Mouse (Mus musculus): ENCODE data around the gene Lingo3. TPM values are rescaled to one million over a fixed set of nuclear protein-coding genes. Genes with fewer than 3 reads are reported as not detected.

The Lingo3 gene
- total and polyA plus RNA-seq, 2 experiments from 2014 or later: 28.0 to 70.3 TPM

DNA sequence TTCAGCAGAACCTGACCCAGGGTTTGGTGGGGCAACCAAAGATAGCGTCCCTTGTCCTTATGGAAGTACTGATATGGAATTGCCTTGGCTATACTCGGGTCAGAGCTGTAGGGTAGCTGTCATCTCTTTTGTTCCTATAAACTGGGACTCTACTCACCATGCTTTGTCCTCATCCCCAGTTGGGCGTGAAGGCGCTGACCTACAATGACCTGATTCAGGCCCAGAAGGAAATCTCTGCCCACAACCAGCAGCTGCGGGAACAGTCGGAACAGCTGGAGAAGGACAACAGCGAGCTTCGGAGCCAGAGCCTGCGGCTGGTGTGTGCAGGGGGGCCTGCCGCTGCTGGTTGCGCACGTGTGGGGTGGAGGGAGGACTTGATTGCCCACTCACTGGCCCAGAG lies 59.0 kb downstream of the Lingo3 start:
- H3K9ac ChIP-seq (replicated peaks; ENCODE audit: low read length): no peak overlapping the region
- no peak overlapping the region for H3K4me2 ChIP-seq (ENCODE audit: low read depth, low read length)
- no peak overlapping the region for H3K27ac ChIP-seq
- no peak for DNase-seq (ENCODE audit: low spot score)
- no peaks in the 10 kb centered on the region for H3K4me1 ChIP-seq (ENCODE audit: insufficient read depth, low read length)
- 51% methylated on average over 12 of the region's 12 CpGs for WGBS
- H3K36me3 ChIP-seq (ENCODE audit: insufficient read depth, low read length): peaks cover 93% of the 10 kb centered on the region
- H3K27me3 ChIP-seq (ENCODE audit: insufficient read depth, low read length): no peaks in the 10 kb centered on the region
- no peak for ATAC-seq
- no peak for TF ChIP-seq CTCF (IDR thresholded peaks at IDR 0.05; ENCODE audit: low read depth)
- H3K4me3 ChIP-seq (ENCODE audit: low read length): no peak overlapping the region
- no peaks in the 10 kb centered on the region for H3K9me3 ChIP-seq (ENCODE audit: low read length)

DNA sequence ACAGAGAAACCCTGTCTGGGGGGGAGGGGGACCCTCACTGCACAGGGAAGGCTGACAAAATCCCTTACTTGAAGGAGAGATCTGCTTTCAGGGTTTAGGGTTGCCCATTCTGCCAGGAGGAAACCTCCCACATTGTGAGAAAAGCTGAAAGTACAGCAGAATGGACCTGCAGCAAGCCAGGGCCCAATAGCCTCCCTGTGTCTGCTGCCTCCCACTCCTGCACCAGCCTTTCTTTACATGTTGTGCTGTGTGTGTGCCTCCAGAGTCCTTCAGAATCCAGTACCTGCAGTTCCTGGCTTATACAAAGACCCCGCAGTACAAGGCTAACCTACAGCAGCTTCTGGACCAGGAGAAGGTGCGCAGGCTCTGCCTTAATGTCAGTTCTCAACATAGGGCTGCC lies 59.5 kb downstream of the Lingo3 start:
- no peak overlapping the region for H3K4me3 ChIP-seq (ENCODE audit: low read length)
- WGBS: 89% methylated on average over 2 of the region's 2 CpGs
- peaks cover 96% of the 10 kb centered on the region for H3K36me3 ChIP-seq (ENCODE audit: insufficient read depth, low read length)
- no peaks in the 10 kb centered on the region for H3K9me3 ChIP-seq (ENCODE audit: low read length)
- no peak overlapping the region for H3K27ac ChIP-seq
- H3K27me3 ChIP-seq (ENCODE audit: insufficient read depth, low read length): no peaks in the 10 kb centered on the region
- DNase-seq (ENCODE audit: low spot score): no peak
- H3K9ac ChIP-seq (replicated peaks; ENCODE audit: low read length): no peak overlapping the region
- TF ChIP-seq CTCF (IDR thresholded peaks at IDR 0.05; ENCODE audit: low read depth): no peak
- no peak for ATAC-seq
- H3K4me1 ChIP-seq (ENCODE audit: insufficient read depth, low read length): no peaks in the 10 kb centered on the region
- H3K4me2 ChIP-seq (ENCODE audit: low read depth, low read length): no peak overlapping the region

MicroRNAs within 50 kb of the gene (microRNA counts, 519-probe panel; counts per million panel counts)
- not detected for microRNA mmu-miR-1982

Small RNA genes within 50 kb of the gene (microRNA-seq; reads per million reads assigned to microRNA genes)
- gene Mir1982: 1.4 to 11.3 reads per million in 2 experiments

Other genes with a start within 250 kb of the Lingo3 start
- 39.5 and 43.2 TPM in 2 replicates for gene Scamp4, start 241.2 kb downstream of the Lingo3 start, total RNA-seq (2014; rRNA removed)
- gene Scamp4, start 241.2 kb downstream of the Lingo3 start, polyA plus RNA-seq (2015; fragmentation: Nextera tagmentation; extraction: Ambion mirVana): 68.3 and 69.1 TPM in 2 replicates
- 7.3 and 11.4 TPM in 2 replicates for gene Adat3, start 241.2 kb downstream of the Lingo3 start, total RNA-seq (2014; rRNA removed)
- gene Adat3, start 241.2 kb downstream of the Lingo3 start, polyA plus RNA-seq (2015; fragmentation: Nextera tagmentation; extraction: Ambion mirVana): 3.6 and 4.0 TPM in 2 replicates
- 0.54 and 2.2 TPM in 2 replicates for gene Gm49322, start 238.0 kb downstream of the Lingo3 start, total RNA-seq (2014; rRNA removed)
- 1.1 TPM in 2 replicates for gene Gm49322, start 238.0 kb downstream of the Lingo3 start, polyA plus RNA-seq (2015; fragmentation: Nextera tagmentation; extraction: Ambion mirVana)
- 128 and 156 TPM in 2 replicates for gene Csnk1g2, start 221.2 kb downstream of the Lingo3 start, total RNA-seq (2014; rRNA removed)
- gene Csnk1g2, start 221.2 kb downstream of the Lingo3 start, polyA plus RNA-seq (2015; fragmentation: Nextera tagmentation; extraction: Ambion mirVana): 94.3 and 95.5 TPM in 2 replicates
- 209 and 213 TPM in 2 replicates for gene Btbd2, start 187.0 kb downstream of the Lingo3 start, total RNA-seq (2014; rRNA removed)
- gene Btbd2, start 187.0 kb downstream of the Lingo3 start, polyA plus RNA-seq (2015; fragmentation: Nextera tagmentation; extraction: Ambion mirVana): 81.9 and 82.8 TPM in 2 replicates
- 84.5 and 95.4 TPM in 2 replicates for gene Mknk2, start 165.9 kb downstream of the Lingo3 start, total RNA-seq (2014; rRNA removed)
- 38.2 and 40.5 TPM in 2 replicates for gene Mknk2, start 165.9 kb downstream of the Lingo3 start, polyA plus RNA-seq (2015; fragmentation: Nextera tagmentation; extraction: Ambion mirVana)
- 68.3 and 76.4 TPM in 2 replicates for gene Mob3a, start 142.1 kb downstream of the Lingo3 start, total RNA-seq (2014; rRNA removed)
- 37.2 and 38.8 TPM in 2 replicates for gene Mob3a, start 142.1 kb downstream of the Lingo3 start, polyA plus RNA-seq (2015; fragmentation: Nextera tagmentation; extraction: Ambion mirVana)
- 31.1 and 31.6 TPM in 2 replicates for gene Izumo4, start 141.9 kb downstream of the Lingo3 start, total RNA-seq (2014; rRNA removed)
- gene Izumo4, start 141.9 kb downstream of the Lingo3 start, polyA plus RNA-seq (2015; fragmentation: Nextera tagmentation; extraction: Ambion mirVana): 46.7 and 52.2 TPM in 2 replicates
- 195 and 201 TPM in 2 replicates for gene Ap3d1, start 101.8 kb downstream of the Lingo3 start, total RNA-seq (2014; rRNA removed)
- 99.2 and 99.7 TPM in 2 replicates for gene Ap3d1, start 101.8 kb downstream of the Lingo3 start, polyA plus RNA-seq (2015; fragmentation: Nextera tagmentation; extraction: Ambion mirVana)
- gene Dot1l, start 88.8 kb downstream of the Lingo3 start, total RNA-seq (2014; rRNA removed): 27.2 and 27.7 TPM in 2 replicates
- gene Dot1l, start 88.8 kb downstream of the Lingo3 start, polyA plus RNA-seq (2015; fragmentation: Nextera tagmentation; extraction: Ambion mirVana): 10.3 and 12.6 TPM in 2 replicates
- gene Sf3a2, start 45.8 kb downstream of the Lingo3 start, total RNA-seq (2014; rRNA removed): 14.2 and 22.0 TPM in 2 replicates
- 48.7 and 53.2 TPM in 2 replicates for gene Sf3a2, start 45.8 kb downstream of the Lingo3 start, polyA plus RNA-seq (2015; fragmentation: Nextera tagmentation; extraction: Ambion mirVana)
- 74.4 and 82.3 TPM in 2 replicates for gene Plekhj1, start 45.4 kb downstream of the Lingo3 start, total RNA-seq (2014; rRNA removed)
- 99.4 and 103 TPM in 2 replicates for gene Plekhj1, start 45.4 kb downstream of the Lingo3 start, polyA plus RNA-seq (2015; fragmentation: Nextera tagmentation; extraction: Ambion mirVana)
- gene Amh, start 38.8 kb downstream of the Lingo3 start, total RNA-seq (2014; rRNA removed): 0.47 and 2.6 TPM in 2 replicates
- gene Amh, start 38.8 kb downstream of the Lingo3 start, polyA plus RNA-seq (2015; fragmentation: Nextera tagmentation; extraction: Ambion mirVana): 0.24 TPM in 1 of 2 replicates, not detected in the other
- 0.22 TPM in 1 of 2 replicates, not detected in the other for gene Jsrp1, start 30.5 kb downstream of the Lingo3 start, total RNA-seq (2014; rRNA removed)
- 1.4 and 1.6 TPM in 2 replicates for gene Jsrp1, start 30.5 kb downstream of the Lingo3 start, polyA plus RNA-seq (2015; fragmentation: Nextera tagmentation; extraction: Ambion mirVana)
- 1,128 and 1,180 TPM in 2 replicates for gene Oaz1, start 17.4 kb downstream of the Lingo3 start, total RNA-seq (2014; rRNA removed)
- gene Oaz1, start 17.4 kb downstream of the Lingo3 start, polyA plus RNA-seq (2015; fragmentation: Nextera tagmentation; extraction: Ambion mirVana): 1,097 and 1,185 TPM in 2 replicates
- 165 and 189 TPM in 2 replicates for gene Lsm7, start 11.2 kb upstream of the Lingo3 start, total RNA-seq (2014; rRNA removed)
- gene Lsm7, start 11.2 kb upstream of the Lingo3 start, polyA plus RNA-seq (2015; fragmentation: Nextera tagmentation; extraction: Ambion mirVana): 279 and 295 TPM in 2 replicates
- gene Sppl2b, start 11.2 kb upstream of the Lingo3 start, total RNA-seq (2014; rRNA removed): 161 and 174 TPM in 2 replicates
- 76.0 and 76.2 TPM in 2 replicates for gene Sppl2b, start 11.2 kb upstream of the Lingo3 start, polyA plus RNA-seq (2015; fragmentation: Nextera tagmentation; extraction: Ambion mirVana)
- gene Tmprss9, start 27.8 kb upstream of the Lingo3 start, total RNA-seq (2014; rRNA removed): 0.04 and 0.10 TPM in 2 replicates
- gene Tmprss9, start 27.8 kb upstream of the Lingo3 start, polyA plus RNA-seq (2015; fragmentation: Nextera tagmentation; extraction: Ambion mirVana): 0.14 and 0.26 TPM in 2 replicates
- 150 and 155 TPM in 2 replicates for gene Timm13, start 56.9 kb upstream of the Lingo3 start, total RNA-seq (2014; rRNA removed)
- gene Timm13, start 56.9 kb upstream of the Lingo3 start, polyA plus RNA-seq (2015; fragmentation: Nextera tagmentation; extraction: Ambion mirVana): 366 and 369 TPM in 2 replicates
- gene Lmnb2, start 74.2 kb upstream of the Lingo3 start, total RNA-seq (2014; rRNA removed): 42.3 and 43.2 TPM in 2 replicates
- 24.8 and 25.6 TPM in 2 replicates for gene Lmnb2, start 74.2 kb upstream of the Lingo3 start, polyA plus RNA-seq (2015; fragmentation: Nextera tagmentation; extraction: Ambion mirVana)
- 4.4 and 8.2 TPM in 2 replicates for gene Gadd45b, start 86.0 kb upstream of the Lingo3 start, total RNA-seq (2014; rRNA removed)
- gene Gadd45b, start 86.0 kb upstream of the Lingo3 start, polyA plus RNA-seq (2015; fragmentation: Nextera tagmentation; extraction: Ambion mirVana): 7.5 and 8.6 TPM in 2 replicates
- gene Gng7, start 170.9 kb upstream of the Lingo3 start, total RNA-seq (2014; rRNA removed): 26.2 and 27.2 TPM in 2 replicates
- 18.9 and 22.1 TPM in 2 replicates for gene Gng7, start 170.9 kb upstream of the Lingo3 start, polyA plus RNA-seq (2015; fragmentation: Nextera tagmentation; extraction: Ambion mirVana)
- 82.0 and 106 TPM in 2 replicates for gene Diras1, start 181.6 kb upstream of the Lingo3 start, total RNA-seq (2014; rRNA removed)
- 69.0 and 78.7 TPM in 2 replicates for gene Diras1, start 181.6 kb upstream of the Lingo3 start, polyA plus RNA-seq (2015; fragmentation: Nextera tagmentation; extraction: Ambion mirVana)
- gene Slc39a3, start 193.4 kb upstream of the Lingo3 start, total RNA-seq (2014; rRNA removed): 118 and 126 TPM in 2 replicates
- 40.6 and 41.9 TPM in 2 replicates for gene Slc39a3, start 193.4 kb upstream of the Lingo3 start, polyA plus RNA-seq (2015; fragmentation: Nextera tagmentation; extraction: Ambion mirVana)
- gene Sgta, start 216.1 kb upstream of the Lingo3 start, total RNA-seq (2014; rRNA removed): 264 and 279 TPM in 2 replicates
- 275 and 290 TPM in 2 replicates for gene Sgta, start 216.1 kb upstream of the Lingo3 start, polyA plus RNA-seq (2015; fragmentation: Nextera tagmentation; extraction: Ambion mirVana)
- gene Thop1, start 226.0 kb upstream of the Lingo3 start, total RNA-seq (2014; rRNA removed): 73.5 and 79.1 TPM in 2 replicates
- gene Thop1, start 226.0 kb upstream of the Lingo3 start, polyA plus RNA-seq (2015; fragmentation: Nextera tagmentation; extraction: Ambion mirVana): 36.4 and 36.9 TPM in 2 replicates

Measured in hindbrain, postnatal 0 days (tissue).